Mouse (Mus musculus) A20 (cell line): ENCODE measurements around the gene Cnbp.

Source experiments
- DNase-seq: peaks from one replicate; pipeline ENCODE4 v3.0.0-alpha.2; 2011; ENCODE audit warnings: low read depth, low spot score

The Cnbp gene

DNA sequence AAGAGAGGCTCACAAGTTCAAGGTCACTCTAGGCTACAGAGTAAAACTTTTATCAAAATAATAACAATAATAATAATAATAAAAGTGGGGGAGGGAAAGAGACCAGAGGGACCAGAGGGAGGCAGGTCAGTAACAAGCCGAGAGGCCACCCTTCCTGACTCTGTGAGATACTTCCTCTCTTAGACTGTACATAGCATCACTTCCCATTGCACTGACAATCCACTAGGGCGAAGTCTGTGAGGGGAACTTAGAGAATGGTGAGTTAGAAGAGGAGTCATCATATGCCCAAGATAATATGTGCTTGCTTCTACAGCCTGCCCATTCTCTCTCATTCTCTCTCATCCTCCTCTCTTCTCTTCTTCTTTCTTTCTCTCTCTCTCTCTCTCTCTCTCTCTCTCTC, 44.9 kb downstream of the Cnbp start:
- peak; percentile 45 for DNase-seq

GRCm38 (mm10) chr6:87805448-87805847, 45.5 kb downstream of the Cnbp start:
- DNase-seq: no peak

DNA sequence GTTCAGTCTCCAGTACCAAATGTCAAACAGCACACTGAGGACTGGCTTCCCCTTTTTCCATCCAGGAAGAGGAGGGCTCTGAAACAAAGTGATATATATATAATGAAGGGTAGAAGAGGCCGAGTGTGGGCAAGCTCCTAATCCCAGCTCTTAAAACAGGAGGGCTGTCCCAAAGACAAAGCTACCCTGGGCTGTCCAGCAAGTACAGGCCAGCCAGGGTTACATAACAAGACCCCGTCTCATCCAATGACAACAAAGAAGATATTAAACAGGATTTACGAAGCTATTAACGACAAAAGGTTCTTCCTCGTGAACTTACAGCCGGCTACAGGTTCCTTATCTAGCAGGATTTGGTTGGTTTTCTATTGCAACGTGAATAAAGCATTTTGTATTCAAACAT, 46.0 kb downstream of the Cnbp start:
- no peak for DNase-seq

DNA sequence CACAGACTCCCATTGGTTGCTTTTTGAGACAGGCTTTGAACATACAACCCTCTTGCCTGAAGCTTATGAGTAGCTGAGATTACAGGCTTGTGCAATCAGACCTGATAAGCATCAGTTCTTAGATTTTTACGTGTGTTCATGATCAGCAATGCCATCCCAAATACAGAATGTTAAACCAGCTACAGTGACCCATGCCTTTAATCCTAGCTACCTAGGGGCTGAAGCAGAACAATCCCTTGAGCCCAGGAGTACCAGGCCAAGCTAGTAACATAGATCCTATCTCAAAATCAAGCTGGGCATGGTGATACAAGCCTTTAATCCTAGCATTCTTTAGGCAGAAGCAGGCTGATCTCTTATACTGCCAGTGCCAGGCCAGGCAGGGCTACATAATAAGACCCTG, 46.9 kb downstream of the Cnbp start:
- no peak for DNase-seq

GRCm38 (mm10) chr6:87802462-87802861, 48.4 kb downstream of the Cnbp start:
- DNase-seq: no peak

- DNase-seq: no peak
These were observed 51.3 kb downstream of the Cnbp start for GRCm38 (mm10) chr6:87799576-87799975.

DNA sequence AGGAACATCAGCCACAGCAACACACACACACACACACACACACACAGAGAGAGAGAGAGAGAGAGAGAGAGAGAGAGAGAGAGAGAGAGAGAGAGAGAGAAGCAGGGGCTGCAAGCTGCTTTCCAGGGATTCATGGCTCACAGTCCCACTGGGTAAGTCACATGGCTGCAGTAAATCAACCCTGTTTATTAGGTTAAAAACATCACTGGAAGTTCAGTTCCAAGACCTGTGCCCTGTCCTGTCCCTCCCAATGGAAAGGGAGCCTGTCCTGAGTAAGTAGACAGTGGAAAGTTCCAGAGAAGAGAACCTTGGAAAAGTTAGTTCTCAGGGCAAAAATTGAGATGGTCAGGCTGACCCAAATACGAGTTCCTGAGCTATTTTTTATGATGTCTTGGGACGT, 53.6 kb downstream of the Cnbp start:
- no peak for DNase-seq

GRCm38 (mm10) chr6:87796251-87796880, 54.5 kb downstream of the Cnbp start:
- DNase-seq: no peak

- DNase-seq: no peak
These were observed 55.3 kb downstream of the Cnbp start for GRCm38 (mm10) chr6:87795385-87796150.

- no peak for DNase-seq
These were observed 56.9 kb downstream of the Cnbp start for GRCm38 (mm10) chr6:87793821-87794510.
